Mouse (Mus musculus): ENCODE results near the gene 1810009A15Rik. TPM values are rescaled to one million over a fixed set of nuclear protein-coding genes. Genes with fewer than 3 reads are reported as not detected.
"Not testable (repeated sequence)": the region's sequence is repeated elsewhere in the genome, so short reads cannot be mapped to it uniquely, and the experiment has no call there.

1810009A15Rik gene
- total RNA-seq (2021), result 10 to 100 TPM; 49.6 to 50.3 TPM
- long read RNA-seq, experiment 1, transcript 1810009A15Rik-202 (5 exons, 500 nt), result minor isoform, 9 of 76 reads
- long read RNA-seq, experiment 1, transcript 1810009A15Rik-201 (4 exons, 806 nt), result major isoform, 65 of 76 reads
- long read RNA-seq, experiment 1, partial matches to known transcripts, result 1 of 76 reads
- long read RNA-seq, experiment 1, other reads (novel, unspliced or antisense), result 0 of 76 reads
- long read RNA-seq, experiment 2, transcript 1810009A15Rik-201 (4 exons, 806 nt), result major isoform, 23 of 28 reads
- long read RNA-seq, experiment 2, partial matches to known transcripts, result 1 of 28 reads
- long read RNA-seq, experiment 2, other reads (novel, unspliced or antisense), result 2 of 28 reads

GRCm38 (mm10) chr19:8888511-8889385 is at the start of gene 1810009A15Rik, which contains the start of gene Gm49416:
Gene 1810009A15Rik (plus strand): TSS chr19:8888853.
Gene Gm49416 (plus strand): TSS chr19:8888926.
- DNase-seq, result peak; percentile 94 to 96

GRCm38 (mm10) chr19:8839103-8839907 is 49.3 kb upstream of the 1810009A15Rik start, which contains the start of gene Gng3:
Gene Gng3 (minus strand): TSS chr19:8839194.
- DNase-seq, result no peak

- peak; percentile 87 to 89 for DNase-seq
These were observed 48.5 kb upstream of the 1810009A15Rik start for GRCm38 (mm10) chr19:8839908-8840791.

GRCm38 (mm10) chr19:8841012-8841411 is 47.6 kb upstream of the 1810009A15Rik start:
- no peak for DNase-seq

GRCm38 (mm10) chr19:8842961-8843360 is 45.7 kb upstream of the 1810009A15Rik start:
- peak in 1 of 2 experiments; percentile 30 for DNase-seq

- peak; percentile 78 to 89 for DNase-seq
These were observed 44.1 kb upstream of the 1810009A15Rik start for GRCm38 (mm10) chr19:8844371-8845129.

GRCm38 (mm10) chr19:8848356-8848755 is 40.3 kb upstream of the 1810009A15Rik start:
- no peak for DNase-seq

GRCm38 (mm10) chr19:8850402-8850901 is 38.2 kb upstream of the 1810009A15Rik start, which contains the start of gene Lrrn4cl:
Gene Lrrn4cl (plus strand): TSS chr19:8850768.
- DNase-seq, result peak; percentile 58 to 64

GRCm38 (mm10) chr19:8851639-8852038 is 37.0 kb upstream of the 1810009A15Rik start:
- DNase-seq, result no peak

GRCm38 (mm10) chr19:8852236-8852928 is 36.3 kb upstream of the 1810009A15Rik start:
- DNase-seq, result peak in 1 of 2 experiments; percentile 41

GRCm38 (mm10) chr19:8853117-8853516 is 35.5 kb upstream of the 1810009A15Rik start:
- DNase-seq, result no peak

- peak; percentile 73 to 82 for DNase-seq
These were observed 31.0 kb upstream of the 1810009A15Rik start for GRCm38 (mm10) chr19:8857689-8858088.

GRCm38 (mm10) chr19:8859018-8859417 is 29.6 kb upstream of the 1810009A15Rik start:
- DNase-seq, result no peak

- no peak for DNase-seq
These were observed 24.4 kb upstream of the 1810009A15Rik start for GRCm38 (mm10) chr19:8864265-8864664.

GRCm38 (mm10) chr19:8870381-8870780 is 18.3 kb upstream of the 1810009A15Rik start:
- not testable (repeated sequence) for DNase-seq

- peak in 1 of 2 experiments; percentile 19 for DNase-seq
These were observed 17.8 kb upstream of the 1810009A15Rik start for GRCm38 (mm10) chr19:8870838-8871237.

- DNase-seq, result peak; percentile 97 to 98
These were observed 17.1 kb upstream of the 1810009A15Rik start, which contains the start of gene Ubxn1 for GRCm38 (mm10) chr19:8871267-8872186. Gene Ubxn1 (plus strand): TSS chr19:8871496.
